Mouse (Mus musculus) brain, adult 2 months (tissue): ENCODE measurements around the gene F2rl2.
A peak's percentile ranks its signal among the peaks of the same experiment; 100 is the strongest.

Experiments
- DNase-seq: peaks from one replicate; pipeline ENCODE4 v3.0.0; 2011; ENCODE audit warnings: low read depth, low spot score

Gene F2rl2

GRCm38 (mm10) chr13:95703376-95703775 is 6.7 kb downstream of the F2rl2 start:
- no peak for DNase-seq

GRCm38 (mm10) chr13:95705589-95705988 is 8.9 kb downstream of the F2rl2 start:
- DNase-seq = no peak

- DNase-seq = no peak
These were observed 15.4 kb downstream of the F2rl2 start for GRCm38 (mm10) chr13:95712054-95712453.

- DNase-seq = no peak
These were observed 16.1 kb downstream of the F2rl2 start for GRCm38 (mm10) chr13:95712570-95713268.

- DNase-seq = no peak
These were observed 17.8 kb downstream of the F2rl2 start for GRCm38 (mm10) chr13:95714271-95714975.

GRCm38 (mm10) chr13:95715356-95715755 is 18.7 kb downstream of the F2rl2 start:
- DNase-seq = no peak

- DNase-seq = peak; percentile 88
These were observed 22.9 kb downstream of the F2rl2 start for GRCm38 (mm10) chr13:95719320-95720232.

- DNase-seq = no peak
These were observed 33.8 kb downstream of the F2rl2 start for GRCm38 (mm10) chr13:95730491-95730890.

- DNase-seq = peak; percentile 63
These were observed 43.0 kb downstream of the F2rl2 start for GRCm38 (mm10) chr13:95739651-95740050.

GRCm38 (mm10) chr13:95741813-95742689 is 45.4 kb downstream of the F2rl2 start:
- no peak for DNase-seq

GRCm38 (mm10) chr13:95742881-95743466 is 46.3 kb downstream of the F2rl2 start:
- DNase-seq = no peak

- DNase-seq = no peak
These were observed 48.8 kb downstream of the F2rl2 start for GRCm38 (mm10) chr13:95745451-95745850.

GRCm38 (mm10) chr13:95746509-95746908 is 49.9 kb downstream of the F2rl2 start:
- peak; percentile 40 for DNase-seq

- peak; percentile 10 for DNase-seq
These were observed 50.4 kb downstream of the F2rl2 start for GRCm38 (mm10) chr13:95747101-95747500.

GRCm38 (mm10) chr13:95747541-95747940 is 50.9 kb downstream of the F2rl2 start:
- DNase-seq = no peak
